Mouse (Mus musculus) testis, adult 2 months (tissue): Measurements from ENCODE around the gene Arhgap15. TPM values are rescaled to one million over a fixed set of nuclear protein-coding genes. Genes with fewer than 3 reads are reported as not detected.

Experiments
- H3K27ac ChIP-seq: fragments of 200-500 bp; 2 replicates; pipeline ENCODE4 v1.5.1; 2012; ENCODE audit warnings: low read depth, low read length; ENCODE audit not compliant: control insufficient read depth, insufficient read depth
- H3K27me3 ChIP-seq: fragments of 200-500 bp; 2 replicates; pipeline ENCODE4 v1.6.1; 2012; ENCODE audit warnings: mild to moderate bottlenecking, low read length, moderate library complexity; ENCODE audit not compliant: control insufficient read depth, insufficient read depth
- H3K36me3 ChIP-seq: fragments of 200-500 bp; 2 replicates; pipeline ENCODE4 v1.6.1; 2012; ENCODE audit warnings: mild to moderate bottlenecking, low read length; ENCODE audit not compliant: control insufficient read depth, insufficient read depth
- H3K4me1 ChIP-seq: fragments of 200-500 bp; 2 replicates; pipeline ENCODE4 v1.6.1; 2012; ENCODE audit warnings: low read length; ENCODE audit not compliant: control insufficient read depth, insufficient read depth
- H3K4me3 ChIP-seq: fragments of 200-500 bp; 2 replicates; pipeline ENCODE4 v1.5.1; 2012; ENCODE audit warnings: low read depth, mild to moderate bottlenecking, low read length, moderate library complexity, mixed read lengths; ENCODE audit not compliant: control insufficient read depth
- CTCF ChIP-seq: fragments of 200-500 bp; IDR thresholded peaks from 2 replicates; pipeline ENCODE4 v1.5.1; 2012; ENCODE audit warnings: low read depth, mild to moderate bottlenecking, inconsistent platforms, low read length, moderate library complexity; ENCODE audit not compliant: control insufficient read depth, insufficient read depth, insufficient replicate concordance
- POLR2A ChIP-seq: fragments of 200-500 bp; IDR thresholded peaks from 2 replicates; pipeline ENCODE4 v1.6.1; 2012; ENCODE audit warnings: low read depth, mild to moderate bottlenecking, inconsistent platforms, low read length, moderate library complexity; ENCODE audit not compliant: control insufficient read depth
- polyA plus RNA-seq: library from polyadenylated mRNA; depleted of rRNA; stranded (reverse); fragments of >200 nt; gene quantifications from 2 replicates; pipeline ENCODE4 v1.2.3, GENCODE M21; 2012

Arhgap15 gene
- polyA plus RNA-seq, 1 experiment: 0.43 TPM

DNA sequence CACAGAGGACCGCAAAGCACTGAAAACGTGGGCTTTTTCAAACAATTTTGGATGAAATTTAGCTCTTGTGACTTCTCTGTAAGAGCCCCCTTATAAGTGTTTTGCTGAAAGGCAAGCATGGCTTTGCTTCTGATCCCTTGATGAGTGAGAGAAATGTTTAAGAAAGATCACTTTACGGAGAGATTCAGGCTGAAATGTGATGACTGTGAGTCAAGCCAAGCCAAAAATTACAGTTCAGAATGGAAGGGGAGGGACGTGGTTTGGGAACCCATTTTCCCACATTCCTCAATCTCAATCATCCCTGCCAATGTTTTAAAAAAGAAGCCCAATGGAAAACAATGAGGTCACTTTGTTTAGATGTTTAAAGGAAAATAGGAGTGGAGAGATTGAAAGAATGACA is 411.7 kb downstream of the Arhgap15 start:
- no peaks in the 10 kb centered on the region for H3K4me1 ChIP-seq
- TF ChIP-seq CTCF (no peak), POLR2A (no peak)
- H3K36me3 ChIP-seq: no peaks in the 10 kb centered on the region
- no peaks in the 10 kb centered on the region for H3K27me3 ChIP-seq
- no peak overlapping the region for H3K27ac ChIP-seq
- H3K4me3 ChIP-seq: no peak overlapping the region

DNA sequence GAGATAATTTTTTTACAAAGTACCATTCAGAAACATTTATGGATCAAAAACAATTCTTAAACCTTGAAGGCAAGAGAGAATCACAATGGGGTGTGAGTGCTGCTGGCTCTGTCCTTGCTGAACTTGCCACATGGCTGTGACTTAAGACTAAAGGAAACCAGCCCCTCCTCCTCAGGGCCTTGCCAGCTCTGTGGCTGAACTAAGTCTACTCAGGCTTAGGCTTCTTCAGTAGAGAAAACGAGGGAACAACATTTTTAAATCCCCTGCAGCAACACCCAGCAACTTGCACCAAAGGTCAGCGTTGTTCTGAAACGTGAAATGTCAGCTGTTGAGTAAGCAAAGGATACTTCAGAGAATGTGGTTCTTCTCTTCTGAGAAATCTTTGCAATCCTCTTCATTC is 417.2 kb downstream of the Arhgap15 start:
- H3K36me3 ChIP-seq: no peaks in the 10 kb centered on the region
- peak overlapping the region; percentile 21; the same call in 1 of the 2 replicates for H3K27ac ChIP-seq
- H3K4me1 ChIP-seq: no peaks in the 10 kb centered on the region
- H3K27me3 ChIP-seq: no peaks in the 10 kb centered on the region
- TF ChIP-seq POLR2A: no peak
- no peak for TF ChIP-seq CTCF
- no peak overlapping the region for H3K4me3 ChIP-seq

DNA sequence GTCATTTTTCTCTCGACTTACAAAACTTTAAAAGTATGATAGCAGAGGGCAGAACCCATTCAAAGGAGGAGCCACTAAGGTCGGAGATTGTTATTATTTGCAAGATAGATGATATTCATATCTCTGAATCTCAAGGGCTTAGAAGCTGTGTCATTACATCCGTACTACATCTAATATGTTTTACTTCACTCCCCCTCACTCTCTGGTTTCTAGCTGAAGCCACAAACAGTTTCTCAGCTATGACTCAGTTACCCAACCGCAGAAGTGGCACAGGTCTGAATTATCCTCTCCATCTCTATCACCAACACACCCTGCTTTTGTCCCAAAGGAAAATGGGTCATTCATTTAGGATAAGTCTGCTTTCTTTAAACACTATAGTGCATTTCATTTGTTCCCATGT is 418.1 kb downstream of the Arhgap15 start:
- Histone ChIP-seq H3K27ac (no peak overlapping the region), H3K4me3 (no peak overlapping the region), H3K27me3 (no peaks in the 10 kb centered on the region), H3K4me1 (no peaks in the 10 kb centered on the region), H3K36me3 (no peaks in the 10 kb centered on the region)
- TF ChIP-seq CTCF (no peak), POLR2A (no peak)

DNA sequence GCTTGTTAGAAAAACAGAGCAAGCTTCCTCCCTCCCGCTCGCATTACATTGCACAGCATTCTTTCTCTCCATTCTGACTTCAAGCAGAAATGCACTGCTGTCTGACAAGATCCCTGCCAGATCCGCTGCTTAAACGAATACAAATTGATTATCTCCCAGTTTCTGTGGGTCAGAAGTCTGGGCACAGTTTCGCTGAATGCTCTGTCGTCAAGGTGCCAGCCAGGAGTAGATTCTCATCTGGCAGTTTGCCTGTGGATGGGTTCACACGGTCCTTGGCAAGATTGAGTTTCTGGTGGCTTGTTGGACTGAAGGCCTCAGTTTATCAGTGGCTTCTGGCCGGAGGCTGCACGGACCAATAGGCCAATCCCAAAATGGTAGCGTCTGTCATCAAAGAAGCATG is 435.9 kb downstream of the Arhgap15 start:
- H3K4me1 ChIP-seq: no peaks in the 10 kb centered on the region
- no peak overlapping the region for H3K27ac ChIP-seq
- H3K36me3 ChIP-seq: no peaks in the 10 kb centered on the region
- no peaks in the 10 kb centered on the region for H3K27me3 ChIP-seq
- no peak overlapping the region for H3K4me3 ChIP-seq
- TF ChIP-seq POLR2A: no peak
- TF ChIP-seq CTCF: no peak

DNA sequence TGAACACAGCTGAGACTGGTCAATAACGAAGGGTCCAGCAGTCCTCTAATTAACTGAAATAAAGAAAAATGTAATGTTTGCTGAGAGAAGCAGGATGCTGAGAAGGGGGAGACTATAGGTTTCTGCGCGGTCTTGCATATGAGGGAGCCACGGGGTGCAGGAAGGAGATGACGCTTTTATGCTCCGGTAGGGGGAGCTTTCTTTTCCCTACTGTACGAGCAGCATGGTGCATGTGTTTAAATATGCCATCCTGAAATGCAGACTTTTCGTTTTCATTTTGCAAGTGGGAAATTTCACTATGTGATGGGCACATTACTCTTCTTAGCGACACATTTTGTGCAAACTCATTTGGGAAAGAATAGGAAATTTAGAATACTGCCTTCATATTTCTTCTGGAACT is 442.1 kb downstream of the Arhgap15 start:
- H3K27me3 ChIP-seq: no peaks in the 10 kb centered on the region
- H3K4me1 ChIP-seq: no peaks in the 10 kb centered on the region
- no peaks in the 10 kb centered on the region for H3K36me3 ChIP-seq
- TF ChIP-seq CTCF (no peak), POLR2A (no peak)
- no peak overlapping the region for H3K4me3 ChIP-seq
- no peak overlapping the region for H3K27ac ChIP-seq

DNA sequence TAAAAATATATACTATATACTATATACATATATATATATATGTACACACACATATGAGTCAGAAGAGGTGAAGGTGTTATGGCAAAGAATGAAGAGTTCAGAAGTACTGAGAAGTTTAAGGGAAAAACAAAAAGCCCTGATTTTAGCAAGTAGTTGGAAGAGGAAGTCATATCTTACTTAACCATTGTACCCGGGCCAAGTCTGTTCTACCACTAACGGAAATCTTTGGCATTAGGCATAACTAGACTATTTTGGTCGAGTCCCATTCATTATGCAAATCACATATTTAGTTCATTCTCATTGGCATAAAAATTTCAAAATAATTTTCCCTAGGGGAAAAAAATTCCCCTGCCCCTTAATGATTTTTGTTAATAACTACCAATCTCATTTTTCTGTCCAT is 443.4 kb downstream of the Arhgap15 start:
- no peaks in the 10 kb centered on the region for H3K36me3 ChIP-seq
- no peaks in the 10 kb centered on the region for H3K27me3 ChIP-seq
- H3K4me1 ChIP-seq: no peaks in the 10 kb centered on the region
- H3K27ac ChIP-seq: no peak overlapping the region
- no peak overlapping the region for H3K4me3 ChIP-seq
- TF ChIP-seq CTCF (no peak), POLR2A (no peak)

DNA sequence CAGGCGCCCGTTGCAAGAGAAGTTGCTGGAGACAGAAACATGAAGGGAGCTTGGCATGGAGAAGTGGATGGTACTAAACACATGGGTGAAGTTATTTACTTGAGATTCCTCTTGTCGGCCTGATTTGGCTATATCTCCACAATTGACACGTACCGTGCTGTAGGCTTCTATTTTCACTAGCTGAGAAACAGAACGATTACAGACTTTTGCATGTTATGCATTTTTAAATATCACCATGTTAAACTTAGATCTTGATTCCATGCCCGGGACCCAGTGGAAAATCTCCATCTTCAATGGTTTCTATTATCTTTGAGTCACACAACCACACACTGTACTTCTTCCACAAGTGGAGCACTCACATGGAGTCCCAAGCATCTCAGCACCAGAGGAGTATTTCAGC is 466.9 kb downstream of the Arhgap15 start:
- H3K4me3 ChIP-seq: no peak overlapping the region
- H3K36me3 ChIP-seq: no peaks in the 10 kb centered on the region
- H3K27me3 ChIP-seq: no peaks in the 10 kb centered on the region
- TF ChIP-seq POLR2A (no peak), CTCF (no peak)
- no peak overlapping the region for H3K27ac ChIP-seq
- no peaks in the 10 kb centered on the region for H3K4me1 ChIP-seq

DNA sequence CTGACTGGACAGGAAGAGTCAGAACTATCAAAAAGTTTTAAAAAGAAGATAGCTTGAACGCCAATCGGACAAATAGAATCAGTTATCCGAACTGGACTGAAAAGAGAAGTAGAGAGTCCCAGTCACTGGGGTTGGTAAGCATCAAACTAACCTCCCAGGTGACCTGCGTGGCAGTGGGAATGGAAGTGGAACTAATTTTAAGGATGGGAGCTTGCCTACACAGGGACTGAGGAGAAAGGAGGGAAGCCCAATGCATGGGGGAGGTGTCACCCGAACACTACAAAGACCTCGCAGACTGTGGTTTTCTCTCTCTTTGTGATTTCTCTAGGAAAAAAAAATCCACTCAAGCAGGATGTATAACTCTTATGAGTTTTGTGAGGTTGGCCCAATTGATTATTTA is 469.2 kb downstream of the Arhgap15 start:
- TF ChIP-seq POLR2A: no peak
- no peak for TF ChIP-seq CTCF
- H3K27ac ChIP-seq: no peak overlapping the region
- no peaks in the 10 kb centered on the region for H3K4me1 ChIP-seq

More for the DNA sequence above, 469.2 kb downstream of the Arhgap15 start:
- Histone ChIP-seq H3K27me3 (no peaks in the 10 kb centered on the region), H3K36me3 (no peaks in the 10 kb centered on the region), H3K4me3 (no peak overlapping the region)
